Mouse (Mus musculus): ENCODE measurements at regions not wholly inside any gene's neighbourhood (a gene's known extent, or its start where the extent isn't known, plus 50 kb on each side); places are given as distances from the start of the nearest gene placed in this dataset.

GRCm38 (mm10) chr16:8938516-8938915 is 108.6 kb downstream of the 1810013L24Rik start:
- H3K4me1 ChIP-seq (replicated peaks; ENCODE audit: control insufficient read depth, insufficient read depth, low read length), result no peaks in the 10 kb centered on the region
- 32% methylated on average over 5 of the region's 5 CpGs for WGBS
- H3K9ac ChIP-seq (ENCODE audit: low read depth, low read length), result no peak overlapping the region
- no peaks in the 10 kb centered on the region for H3K9me3 ChIP-seq (ENCODE audit: control insufficient read depth)
- no peak overlapping the region for H3K27ac ChIP-seq (ENCODE audit: low read depth, low read length)
- no peaks in the 10 kb centered on the region for H3K36me3 ChIP-seq (ENCODE audit: control insufficient read depth, insufficient read depth)
- no peaks in the 10 kb centered on the region for H3K27me3 ChIP-seq (replicated peaks; ENCODE audit: control insufficient read depth, insufficient read depth, low read length)
- no peak overlapping the region for H3K4me3 ChIP-seq (ENCODE audit: low read depth, low read length)
- TF ChIP-seq CTCF (IDR thresholded peaks at IDR 0.05; ENCODE audit: low read depth), result no peak
- no peak overlapping the region for H3K4me2 ChIP-seq (replicated peaks; ENCODE audit: low read depth)
- ATAC-seq, result no peak

GRCm38 (mm10) chr16:8939136-8939535 is 109.2 kb downstream of the 1810013L24Rik start:
- Histone ChIP-seq H3K27ac (ENCODE audit: low read depth, low read length) (no peak overlapping the region), H3K36me3 (ENCODE audit: control insufficient read depth, insufficient read depth) (no peaks in the 10 kb centered on the region), H3K27me3 (replicated peaks; ENCODE audit: control insufficient read depth, insufficient read depth, low read length) (no peaks in the 10 kb centered on the region), H3K4me3 (ENCODE audit: low read depth, low read length) (no peak overlapping the region), H3K9me3 (ENCODE audit: control insufficient read depth) (no peaks in the 10 kb centered on the region), H3K4me2 (replicated peaks; ENCODE audit: low read depth) (no peak overlapping the region), H3K4me1 (replicated peaks; ENCODE audit: control insufficient read depth, insufficient read depth, low read length) (no peaks in the 10 kb centered on the region), H3K9ac (ENCODE audit: low read depth, low read length) (no peak overlapping the region)
- 60% methylated on average over 7 of the region's 7 CpGs for WGBS
- no peak for TF ChIP-seq CTCF (IDR thresholded peaks at IDR 0.05; ENCODE audit: low read depth)
- ATAC-seq, result no peak

DNA sequence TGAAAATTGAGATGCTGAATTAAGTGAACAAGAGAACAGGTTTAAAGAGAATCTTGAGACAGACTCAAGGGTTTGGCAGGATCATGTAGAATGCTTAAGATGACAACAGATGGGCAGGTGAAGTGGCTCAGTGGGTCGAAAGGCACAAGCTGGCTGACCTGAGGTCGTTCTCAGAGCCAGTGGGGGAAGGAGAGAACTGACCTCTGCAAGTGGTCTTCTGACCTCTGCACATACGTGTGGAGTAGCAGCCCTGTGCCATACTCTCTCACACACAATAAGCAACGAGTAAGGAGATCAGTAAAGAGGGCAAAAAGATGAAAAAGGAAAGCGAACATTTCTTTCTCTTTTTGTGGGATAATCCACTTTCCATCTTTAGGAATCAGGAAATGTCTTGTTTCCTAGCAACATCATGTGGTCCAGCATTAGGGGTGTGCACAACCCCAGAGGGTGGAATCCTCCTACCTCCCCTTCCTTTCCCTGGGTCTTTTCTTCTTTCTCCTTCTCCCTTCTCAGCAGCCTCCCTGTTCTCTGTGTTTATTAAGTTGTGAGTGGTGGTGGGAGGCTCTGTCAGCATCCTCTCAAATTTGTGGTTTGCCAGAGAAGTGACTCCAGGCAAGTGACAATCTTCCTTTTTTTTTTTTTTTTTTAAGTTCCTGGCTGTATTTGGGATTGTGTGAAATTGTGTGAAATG is 114.7 kb downstream of the 1810013L24Rik start:
- no peak overlapping the region for H3K9ac ChIP-seq (ENCODE audit: low read depth, low read length)
- no peaks in the 10 kb centered on the region for H3K4me1 ChIP-seq (replicated peaks; ENCODE audit: control insufficient read depth, insufficient read depth, low read length)
- no peak for TF ChIP-seq CTCF (IDR thresholded peaks at IDR 0.05; ENCODE audit: low read depth)
- no peaks in the 10 kb centered on the region for H3K36me3 ChIP-seq (ENCODE audit: control insufficient read depth, insufficient read depth)
- WGBS, result 48% methylated on average over 5 of the region's 5 CpGs
- no peak for ATAC-seq
- H3K27me3 ChIP-seq (replicated peaks; ENCODE audit: control insufficient read depth, insufficient read depth, low read length), result no peaks in the 10 kb centered on the region
- no peak overlapping the region for H3K4me2 ChIP-seq (replicated peaks; ENCODE audit: low read depth)
- no peaks in the 10 kb centered on the region for H3K9me3 ChIP-seq (ENCODE audit: control insufficient read depth)
- no peak overlapping the region for H3K27ac ChIP-seq (ENCODE audit: low read depth, low read length)
- H3K4me3 ChIP-seq (ENCODE audit: low read depth, low read length), result no peak overlapping the region

DNA sequence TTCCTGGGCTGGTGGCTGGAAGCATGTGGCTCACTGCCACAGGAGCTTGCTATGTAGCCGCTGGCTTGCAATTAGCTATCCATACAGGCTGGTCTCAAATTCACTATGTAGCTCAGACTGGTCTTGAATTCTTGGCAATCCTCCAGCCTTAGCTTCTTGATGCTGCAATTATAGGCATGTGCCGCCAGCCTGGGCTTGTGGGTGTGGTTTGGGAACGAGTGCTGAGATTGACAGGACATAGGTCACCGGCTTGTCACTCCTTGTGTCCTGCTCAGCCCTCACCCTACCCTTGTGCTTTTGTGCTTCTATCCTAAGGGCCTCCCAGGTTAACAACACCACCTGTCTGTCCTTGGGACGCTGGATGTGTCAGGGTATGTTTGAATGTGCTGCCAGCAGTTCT is 117.9 kb downstream of the 1810013L24Rik start:
- Histone ChIP-seq H3K9ac (ENCODE audit: low read depth, low read length) (no peak overlapping the region), H3K4me2 (replicated peaks; ENCODE audit: low read depth) (no peak overlapping the region), H3K9me3 (ENCODE audit: control insufficient read depth) (0 out of 2 replicates have a peak, but pooled peaks cover under 1% of the 10 kb centered on the region), H3K4me3 (ENCODE audit: low read depth, low read length) (no peak overlapping the region), H3K27ac (ENCODE audit: low read depth, low read length) (no peak overlapping the region), H3K27me3 (replicated peaks; ENCODE audit: control insufficient read depth, insufficient read depth, low read length) (no peaks in the 10 kb centered on the region), H3K36me3 (ENCODE audit: control insufficient read depth, insufficient read depth) (no peaks in the 10 kb centered on the region), H3K4me1 (replicated peaks; ENCODE audit: control insufficient read depth, insufficient read depth, low read length) (no peaks in the 10 kb centered on the region)
- TF ChIP-seq CTCF (IDR thresholded peaks at IDR 0.05; ENCODE audit: low read depth), result no peak
- 29% methylated on average over 5 of the region's 5 CpGs for WGBS
- ATAC-seq, result no peak

- WGBS, result 31% methylated on average over 6 of the region's 6 CpGs
- H3K4me3 ChIP-seq (ENCODE audit: low read depth, low read length), result no peak overlapping the region
- H3K4me2 ChIP-seq (replicated peaks; ENCODE audit: low read depth), result no peak overlapping the region
- no peak for TF ChIP-seq CTCF (IDR thresholded peaks at IDR 0.05; ENCODE audit: low read depth)
- no peak for ATAC-seq
- H3K27me3 ChIP-seq (replicated peaks; ENCODE audit: control insufficient read depth, insufficient read depth, low read length), result no peaks in the 10 kb centered on the region
- H3K4me1 ChIP-seq (replicated peaks; ENCODE audit: control insufficient read depth, insufficient read depth, low read length), result no peaks in the 10 kb centered on the region
- H3K9ac ChIP-seq (ENCODE audit: low read depth, low read length), result no peak overlapping the region
- H3K36me3 ChIP-seq (ENCODE audit: control insufficient read depth, insufficient read depth), result no peaks in the 10 kb centered on the region
- 0 out of 2 replicates have a peak, but pooled peaks cover 3% of the 10 kb centered on the region for H3K9me3 ChIP-seq (ENCODE audit: control insufficient read depth)
- no peak overlapping the region for H3K27ac ChIP-seq (ENCODE audit: low read depth, low read length)
Observed at GRCm38 (mm10) chr16:8951156-8951899, 121.4 kb downstream of the 1810013L24Rik start.

- Histone ChIP-seq H3K27me3 (replicated peaks; ENCODE audit: control insufficient read depth, insufficient read depth, low read length) (no peaks in the 10 kb centered on the region), H3K4me1 (replicated peaks; ENCODE audit: control insufficient read depth, insufficient read depth, low read length) (no peaks in the 10 kb centered on the region), H3K4me2 (replicated peaks; ENCODE audit: low read depth) (no peak overlapping the region), H3K9ac (ENCODE audit: low read depth, low read length) (no peak overlapping the region), H3K9me3 (ENCODE audit: control insufficient read depth) (no peaks in the 10 kb centered on the region), H3K27ac (ENCODE audit: low read depth, low read length) (no peak overlapping the region), H3K36me3 (ENCODE audit: control insufficient read depth, insufficient read depth) (no peaks in the 10 kb centered on the region), H3K4me3 (ENCODE audit: low read depth, low read length) (no peak overlapping the region)
- no peak for ATAC-seq
- no peak for TF ChIP-seq CTCF (IDR thresholded peaks at IDR 0.05; ENCODE audit: low read depth)
- WGBS, result 45% methylated on average over 10 of the region's 10 CpGs
Observed at GRCm38 (mm10) chr16:8961739-8962138, 131.8 kb downstream of the 1810013L24Rik start.

Measured in intestine, postnatal 0 days (tissue).